Mouse (Mus musculus) E14TG2a.4 (cell line): ENCODE results near the gene Cpsf6.

Source experiments
- H3K27me3 ChIP-seq: 2 replicates; pipeline ENCODE4 v1.6.1; 2014; ENCODE audit warnings: low read length, control low read depth; ENCODE audit not compliant: insufficient read depth
- H3K36me3 ChIP-seq: 2 replicates; pipeline ENCODE4 v1.6.1; 2014; ENCODE audit warnings: low read length, control low read depth; ENCODE audit not compliant: insufficient read depth
- H3K4me1 ChIP-seq: replicated peaks from 2 replicates; pipeline ENCODE4 v1.6.1; 2014; ENCODE audit warnings: low read depth, low read length, control low read depth
- H3K4me3 ChIP-seq: replicated peaks from 2 replicates; pipeline ENCODE4 v1.5.1; 2014; ENCODE audit warnings: mild to moderate bottlenecking, low read length
- H3K9me3 ChIP-seq: 2 replicates; pipeline ENCODE4 v1.6.1; 2014; ENCODE audit warnings: low read length, control low read depth
- CTCF ChIP-seq: conservative IDR thresholded peaks from 2 replicates; pipeline ENCODE4 v1.5.1; 2014; ENCODE audit warnings: low read length
- NANOG ChIP-seq: IDR thresholded peaks from 2 replicates; pipeline ENCODE4 v1.6.1; 2014; ENCODE audit warnings: borderline replicate concordance, low read length, mixed read lengths
- POU5F1 ChIP-seq: IDR thresholded peaks from 2 replicates; pipeline ENCODE4 v1.6.1; 2014; ENCODE audit warnings: low read length, borderline replicate concordance

Cpsf6 gene

GRCm38 (mm10) chr10:117410481-117411048 is 30.8 kb upstream of the Cpsf6 start:
- Histone ChIP-seq H3K27me3 (0 out of 2 replicates have a peak, but pooled peaks cover 2% of the 10 kb centered on the region), H3K4me1 (peaks cover 55% of the 10 kb centered on the region), H3K36me3 (no peaks in the 10 kb centered on the region), H3K9me3 (no peaks in the 10 kb centered on the region), H3K4me3 (no peak overlapping the region)
- TF ChIP-seq NANOG, result no peak
- no peak for TF ChIP-seq CTCF
- no peak for TF ChIP-seq POU5F1

- Histone ChIP-seq H3K27me3 (no peaks in the 10 kb centered on the region), H3K4me1 (peaks cover 54% of the 10 kb centered on the region), H3K4me3 (no peak overlapping the region), H3K9me3 (no peaks in the 10 kb centered on the region), H3K36me3 (no peaks in the 10 kb centered on the region)
- TF ChIP-seq NANOG, result no peak
- no peak for TF ChIP-seq CTCF
- no peak for TF ChIP-seq POU5F1
Measured at GRCm38 (mm10) chr10:117409373-117410354, 29.8 kb upstream of the Cpsf6 start.

- Histone ChIP-seq H3K4me1 (peaks cover 45% of the 10 kb centered on the region), H3K27me3 (no peaks in the 10 kb centered on the region), H3K36me3 (no peaks in the 10 kb centered on the region), H3K4me3 (no peak overlapping the region), H3K9me3 (no peaks in the 10 kb centered on the region)
- TF ChIP-seq POU5F1, result no peak
- no peak for TF ChIP-seq CTCF
- TF ChIP-seq NANOG, result no peak
Measured at GRCm38 (mm10) chr10:117408545-117409372, 28.9 kb upstream of the Cpsf6 start.

- Histone ChIP-seq H3K4me1 (peaks cover 41% of the 10 kb centered on the region), H3K27me3 (0 out of 2 replicates have a peak, but pooled peaks cover 6% of the 10 kb centered on the region), H3K9me3 (no peaks in the 10 kb centered on the region), H3K4me3 (no peak overlapping the region), H3K36me3 (no peaks in the 10 kb centered on the region)
- TF ChIP-seq CTCF, result no peak
- TF ChIP-seq POU5F1, result no peak
- no peak for TF ChIP-seq NANOG
Measured at GRCm38 (mm10) chr10:117407734-117408288, 28.0 kb upstream of the Cpsf6 start.

DNA sequence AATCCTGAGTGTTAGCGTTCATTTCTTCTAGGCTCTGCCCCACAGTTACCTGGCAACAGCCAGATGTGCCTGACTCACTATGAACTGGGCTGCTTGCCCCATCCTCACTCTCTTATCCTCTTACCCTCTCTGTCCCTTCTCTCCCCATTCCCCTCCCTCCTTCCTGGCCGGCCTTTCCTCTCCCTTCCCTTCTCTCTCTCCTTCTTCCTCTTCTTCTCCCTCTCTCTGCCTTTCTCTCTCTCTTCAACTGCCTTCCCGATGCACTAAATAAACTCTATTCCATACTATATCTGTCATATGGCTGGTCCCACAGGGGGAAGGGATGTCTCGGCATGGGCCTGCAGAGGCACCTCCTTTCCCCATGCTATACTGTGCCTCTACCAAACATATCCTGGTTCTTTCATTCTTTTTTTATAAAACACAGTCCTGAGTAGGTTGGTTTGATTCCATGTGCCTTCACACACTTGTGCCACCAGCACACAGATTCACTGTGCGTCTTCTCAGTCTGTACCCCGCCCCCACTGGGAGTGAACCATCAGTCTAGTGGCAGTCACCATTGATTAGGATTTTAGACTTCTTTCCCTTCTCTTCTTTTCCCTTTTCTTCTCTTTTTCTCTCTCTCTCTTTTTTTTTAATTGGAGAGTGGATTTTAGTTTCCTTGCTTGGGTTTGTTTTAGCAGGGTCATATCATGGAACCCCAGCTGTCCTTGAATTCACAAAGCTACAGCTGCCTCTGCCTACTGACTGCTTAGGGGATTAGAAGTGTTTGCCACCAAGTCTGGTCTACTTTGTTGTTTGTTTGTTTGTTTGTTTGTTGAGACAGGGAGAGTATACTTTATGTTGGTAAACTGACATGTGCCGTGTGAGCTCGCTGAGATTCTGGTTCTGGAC is 27.3 kb upstream of the Cpsf6 start:
- TF ChIP-seq CTCF (no peak), NANOG (no peak), POU5F1 (no peak)
- Histone ChIP-seq H3K9me3 (no peaks in the 10 kb centered on the region), H3K27me3 (0 out of 2 replicates have a peak, but pooled peaks cover 6% of the 10 kb centered on the region), H3K36me3 (no peaks in the 10 kb centered on the region), H3K4me1 (peaks cover 38% of the 10 kb centered on the region), H3K4me3 (no peak overlapping the region)

DNA sequence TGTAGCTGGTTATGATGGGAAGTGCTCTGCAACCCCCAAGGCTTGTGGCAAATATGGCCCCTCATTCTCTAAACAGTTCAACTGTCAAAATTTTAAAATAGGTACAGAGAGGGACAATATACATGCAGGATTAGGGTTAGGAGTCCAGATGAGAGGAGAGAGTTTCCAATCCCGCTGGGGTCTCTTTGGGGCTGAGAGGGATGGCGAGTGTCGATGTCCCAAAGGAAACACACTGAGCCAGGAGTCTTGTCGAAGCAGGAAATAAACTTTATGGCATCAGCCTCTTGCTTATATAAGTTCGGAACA is 26.4 kb upstream of the Cpsf6 start:
- TF ChIP-seq NANOG (no peak), CTCF (no peak), POU5F1 (no peak)
- H3K36me3 ChIP-seq, result no peaks in the 10 kb centered on the region
- H3K27me3 ChIP-seq, result peaks cover 6% of the 10 kb centered on the region; the same call in 1 of the 2 replicates
- peaks cover 37% of the 10 kb centered on the region for H3K4me1 ChIP-seq
- H3K4me3 ChIP-seq, result no peak overlapping the region
- H3K9me3 ChIP-seq, result no peaks in the 10 kb centered on the region

GRCm38 (mm10) chr10:117405526-117406282 is 25.9 kb upstream of the Cpsf6 start:
- TF ChIP-seq POU5F1, result no peak
- no peak for TF ChIP-seq NANOG
- no peak for TF ChIP-seq CTCF
- Histone ChIP-seq H3K4me1 (peaks cover 34% of the 10 kb centered on the region), H3K27me3 (peaks cover 7% of the 10 kb centered on the region), H3K9me3 (no peaks in the 10 kb centered on the region), H3K36me3 (no peaks in the 10 kb centered on the region), H3K4me3 (no peak overlapping the region)
